Mouse (Mus musculus): ENCODE results near the gene Vmn1r103. TPM values are rescaled to one million over a fixed set of nuclear protein-coding genes. Genes with fewer than 3 reads are reported as not detected.

Gene Vmn1r103
- total RNA-seq (2023) = not detected

GRCm38 (mm10) chr7:20510434-20510833 is at the start of gene Vmn1r103:
Gene Vmn1r103 (minus strand): TSS chr7:20510534.

DNA sequence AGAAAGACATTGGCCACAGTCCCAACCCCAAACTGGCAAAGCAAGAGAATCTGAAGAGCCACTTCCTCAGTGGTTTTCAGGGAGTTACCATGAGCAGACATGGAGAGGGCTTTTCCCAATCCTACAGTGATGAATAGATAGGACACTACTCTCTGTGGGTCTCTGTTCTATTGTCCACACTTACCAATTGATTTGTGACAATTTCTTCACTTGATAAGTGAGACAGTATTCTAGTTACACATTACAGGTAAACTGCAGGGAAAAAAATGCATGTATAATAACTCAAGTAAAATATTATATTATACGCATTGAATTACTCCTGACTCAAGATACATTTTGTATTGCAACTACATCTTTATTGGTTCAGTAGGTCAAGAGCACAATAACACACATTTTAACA is 35.3 kb upstream of the Vmn1r103 start, which contains the start of gene Gm5726:
Gene Gm5726, minus strand, starts transcription at position 101 of the 400 bp plus-strand sequence.

DNA sequence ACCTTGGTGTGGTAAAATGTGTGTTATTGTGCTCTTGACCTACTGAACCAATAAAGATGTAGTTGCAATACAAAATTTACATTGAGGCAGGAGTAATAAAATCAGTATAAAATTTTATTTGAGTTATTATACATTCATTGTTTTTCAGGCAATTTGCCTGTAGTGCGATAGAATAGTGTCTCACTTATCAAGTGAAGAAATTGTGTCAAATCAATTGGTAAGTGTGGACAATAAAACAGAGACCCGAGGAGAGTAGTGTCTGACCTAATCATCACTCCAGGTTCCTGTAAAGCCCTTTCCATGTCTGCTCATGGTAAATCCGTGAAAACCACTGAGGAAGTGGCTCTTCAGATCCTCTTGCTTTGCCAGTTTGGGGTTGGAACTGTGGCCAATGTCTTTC is 23.2 kb upstream of the Vmn1r103 start, which contains the start of gene Vmn1r104:
Gene Vmn1r104, plus strand, starts transcription at position 301 of the 400 bp plus-strand sequence.

GRCm38 (mm10) chr7:20474825-20475224 is 35.5 kb downstream of the Vmn1r103 start, which contains the start of gene Gm10670:
Gene Gm10670 (minus strand): TSS chr7:20474925.

Other genes starting within 250 kb of the Vmn1r103 start
- gene Gm5890, start 247.7 kb downstream of the Vmn1r103 start, total RNA-seq (2023) = not detected
- not detected for gene Gm4133, start 176.5 kb downstream of the Vmn1r103 start, total RNA-seq (2023)
- gene Gm5728, start 135.1 kb downstream of the Vmn1r103 start, total RNA-seq (2023) = not detected
- not detected for gene Vmn1r100, start 92.6 kb downstream of the Vmn1r103 start, total RNA-seq (2023)
- gene Vmn1r101, start 67.9 kb downstream of the Vmn1r103 start, total RNA-seq (2023) = not detected
- not detected for gene Gm10670, start 35.6 kb downstream of the Vmn1r103 start, total RNA-seq (2023)
- not detected for gene Vmn1r104, start 23.3 kb upstream of the Vmn1r103 start, total RNA-seq (2023)
- not detected for gene Gm5726, start 35.2 kb upstream of the Vmn1r103 start, total RNA-seq (2023)
- not detected for gene Gm4141, start 65.7 kb upstream of the Vmn1r103 start, total RNA-seq (2023)
- gene Gm4513, start 88.5 kb upstream of the Vmn1r103 start, total RNA-seq (2023) = not detected
- not detected for gene Vmn1r107, start 158.4 kb upstream of the Vmn1r103 start, total RNA-seq (2023)
- not detected for gene Vmn1r111, start 192.7 kb upstream of the Vmn1r103 start, total RNA-seq (2023)
- gene Gm10668, start 220.1 kb upstream of the Vmn1r103 start, total RNA-seq (2023) = not detected

Data from CD4-positive naive resting alpha-beta T cell, adult 57 days (primary cell).